Mouse (Mus musculus) bone marrow macrophage, adult 2 months (primary cell): ENCODE data around the gene Prkaa1. TPM values are rescaled to one million over a fixed set of nuclear protein-coding genes. Genes with fewer than 3 reads are reported as not detected.

Source experiments
- H3K27ac ChIP-seq: 2 replicates; pipeline ENCODE4 v1.5.1; 2012; ENCODE audit warnings: low read depth, low read length; ENCODE audit not compliant: insufficient read depth
- H3K4me1 ChIP-seq: 2 replicates; pipeline ENCODE4 v1.6.1; 2012; ENCODE audit warnings: low read length; ENCODE audit not compliant: control insufficient read depth, insufficient read depth
- H3K4me3 ChIP-seq: 2 replicates; pipeline ENCODE4 v1.5.1; 2012; ENCODE audit warnings: mild to moderate bottlenecking, low read length, moderate library complexity; ENCODE audit not compliant: insufficient read depth
- CTCF ChIP-seq: IDR thresholded peaks from 2 replicates; pipeline ENCODE4 v1.5.1; 2012; ENCODE audit warnings: low read depth, mild to moderate bottlenecking, low read length, moderate library complexity
- POLR2A ChIP-seq: IDR thresholded peaks from 2 replicates; pipeline ENCODE4 v1.6.1; 2012; ENCODE audit warnings: mild to moderate bottlenecking, low read depth, low read length, borderline replicate concordance
- polyA plus RNA-seq: library from polyadenylated mRNA; stranded (reverse); fragments of >200 nt; gene quantifications from 2 replicates; pipeline ENCODE4 v1.2.4, GENCODE M21; 2012; ENCODE audit not compliant: missing spikeins, insufficient read depth, insufficient read length

Gene Prkaa1
- polyA plus RNA-seq, 1 experiment = 31.6 TPM

DNA sequence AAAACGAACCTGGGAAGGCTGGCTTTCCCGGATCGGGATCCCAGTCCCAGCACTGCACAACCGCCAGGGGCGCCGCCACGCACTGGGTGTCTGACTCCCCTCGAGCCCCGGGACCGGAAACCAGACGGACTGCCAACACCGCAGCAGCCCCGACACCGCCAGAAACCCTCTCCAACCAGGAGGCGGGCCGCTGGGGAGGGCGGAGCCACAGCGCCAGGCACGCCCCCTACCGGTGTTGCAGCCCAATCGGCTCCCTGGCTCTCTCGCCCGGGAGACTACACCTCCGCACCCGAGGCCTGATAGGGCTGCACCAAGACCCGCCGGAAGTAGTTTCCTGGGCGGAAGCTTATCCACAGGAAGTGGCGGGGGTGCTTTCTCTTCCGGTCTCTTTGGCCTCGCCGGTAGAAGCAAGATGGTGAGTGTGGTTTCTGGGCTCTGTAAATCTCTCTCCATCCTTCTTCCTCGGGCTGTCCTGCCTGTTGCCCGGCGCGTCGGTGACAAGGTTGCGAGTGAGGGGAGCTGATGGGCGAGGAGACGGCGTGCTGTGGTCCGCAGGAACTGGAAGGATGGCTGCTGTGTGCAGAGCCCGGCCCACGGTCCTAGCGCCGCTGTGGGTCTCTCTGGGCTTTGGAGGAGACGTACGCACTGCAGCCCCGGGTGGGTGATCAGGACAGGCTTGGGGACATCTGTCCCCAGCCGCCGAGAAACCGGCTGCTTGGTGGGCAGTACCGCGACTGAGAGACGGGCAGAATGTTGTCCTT lies 27.2 kb upstream of the Prkaa1 start, which contains the start of gene Rpl37:
Gene Rpl37 (plus strand): TSS at position 376 of the 761 bp plus-strand sequence.
- H3K4me3 ChIP-seq = peak within 1 kb of the TSS; percentile 76
- peaks cover 16% of the 10 kb centered on the region for H3K4me1 ChIP-seq
- H3K27ac ChIP-seq = peak within 1 kb of the TSS; percentile 86
- no peak for TF ChIP-seq POLR2A
- no peak for TF ChIP-seq CTCF

GRCm38 (mm10) chr15:5117031-5117601 lies 26.5 kb upstream of the Prkaa1 start:
- Histone ChIP-seq H3K4me3 (peak overlapping the region; percentile 71), H3K27ac (peak overlapping the region; percentile 68), H3K4me1 (peaks cover 16% of the 10 kb centered on the region)
- no peak for TF ChIP-seq CTCF
- TF ChIP-seq POLR2A = no peak

DNA sequence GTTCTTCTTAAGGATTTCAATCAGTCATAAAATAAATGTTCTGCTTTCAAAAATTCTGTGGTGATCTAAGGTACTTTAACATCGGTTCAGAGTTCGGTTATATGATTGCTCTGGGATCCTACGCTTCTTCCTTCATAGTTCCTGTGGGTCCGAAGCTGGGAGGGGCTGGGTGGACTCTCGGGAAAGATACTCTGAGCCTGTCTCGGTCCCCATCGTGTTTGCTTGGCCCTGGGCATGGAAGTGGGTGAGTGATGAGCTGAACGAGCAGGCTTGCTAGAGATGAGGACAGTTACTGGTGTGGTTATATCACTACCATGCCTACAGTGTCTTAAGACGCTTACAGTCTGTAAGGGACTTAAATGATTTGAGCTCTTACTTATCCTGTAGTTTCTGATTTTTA lies 25.0 kb upstream of the Prkaa1 start:
- H3K27ac ChIP-seq = no peak overlapping the region
- TF ChIP-seq CTCF (no peak), POLR2A (no peak)
- H3K4me1 ChIP-seq = peaks cover 16% of the 10 kb centered on the region
- no peak overlapping the region; the same call in 1 of the 2 replicates for H3K4me3 ChIP-seq

- peaks cover 16% of the 10 kb centered on the region for H3K4me1 ChIP-seq
- H3K4me3 ChIP-seq = no peak overlapping the region
- no peak overlapping the region for H3K27ac ChIP-seq
- TF ChIP-seq POLR2A (no peak), CTCF (no peak)
Measured at GRCm38 (mm10) chr15:5119192-5119591, 24.5 kb upstream of the Prkaa1 start.

DNA sequence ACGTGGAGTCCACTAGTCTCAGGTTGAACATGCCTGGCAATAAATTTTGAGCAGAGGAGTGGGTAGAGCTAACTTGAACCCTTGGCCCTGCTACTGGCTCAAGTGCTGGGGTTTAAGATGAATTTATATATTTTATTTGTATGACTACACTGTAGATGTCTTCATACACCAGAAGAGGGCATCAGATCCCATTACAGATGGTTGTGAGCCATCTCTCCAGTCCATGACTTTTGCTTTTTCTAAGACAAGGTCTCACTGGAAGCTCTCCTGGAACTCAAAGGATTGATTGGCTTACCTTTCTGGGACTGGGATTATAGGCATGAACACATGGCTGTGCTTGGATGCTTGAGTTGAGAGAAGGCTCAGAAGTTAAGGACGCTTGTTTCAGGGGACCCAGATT lies 24.0 kb upstream of the Prkaa1 start:
- Histone ChIP-seq H3K4me1 (peaks cover 14% of the 10 kb centered on the region), H3K4me3 (no peak overlapping the region), H3K27ac (no peak overlapping the region)
- no peak for TF ChIP-seq POLR2A
- TF ChIP-seq CTCF = no peak

- Histone ChIP-seq H3K4me3 (no peak overlapping the region), H3K4me1 (peaks cover 14% of the 10 kb centered on the region), H3K27ac (no peak overlapping the region)
- TF ChIP-seq POLR2A = no peak
- TF ChIP-seq CTCF = no peak
Measured at GRCm38 (mm10) chr15:5121535-5122313, 21.9 kb upstream of the Prkaa1 start.

DNA sequence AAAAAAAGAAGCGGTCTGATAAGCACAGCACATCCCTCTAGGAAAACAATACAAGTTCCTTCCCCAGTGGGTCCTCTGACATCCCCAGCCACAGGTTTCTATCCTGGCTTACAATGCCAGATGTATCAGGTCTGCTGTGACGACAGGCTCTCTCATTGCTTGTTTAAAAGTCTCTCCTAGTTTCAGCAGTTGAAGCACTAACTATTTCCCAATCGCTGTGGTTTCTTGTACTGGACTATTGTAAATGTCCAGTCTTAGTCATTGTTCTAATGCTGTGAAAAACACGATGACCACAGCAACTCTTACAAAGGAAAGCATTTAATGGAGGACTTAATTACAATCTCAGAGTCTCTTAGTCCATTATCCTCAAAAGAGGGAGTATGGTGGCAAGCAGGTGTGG lies 17.2 kb upstream of the Prkaa1 start:
- Histone ChIP-seq H3K4me3 (no peak overlapping the region), H3K4me1 (peaks cover 19% of the 10 kb centered on the region), H3K27ac (peak overlapping the region; percentile 84)
- TF ChIP-seq POLR2A (no peak), CTCF (no peak)

DNA sequence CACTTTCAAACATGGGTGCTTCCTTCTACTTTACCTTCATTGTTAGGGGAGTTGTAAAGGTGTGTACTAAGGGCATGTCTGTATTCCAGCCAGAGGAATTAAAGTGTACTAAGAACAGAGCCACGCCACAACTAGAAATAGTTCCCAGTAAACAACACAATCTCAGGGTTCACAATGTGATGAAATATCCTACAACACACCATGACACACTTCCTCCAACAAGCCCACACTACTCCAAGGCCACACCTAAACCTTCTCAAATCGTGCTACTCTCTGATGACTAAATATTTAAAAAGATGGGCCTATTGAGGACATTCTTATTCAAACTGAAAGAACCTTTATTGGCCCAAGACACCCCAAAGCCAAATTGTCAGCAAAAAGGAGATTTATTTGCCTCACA lies 16.2 kb upstream of the Prkaa1 start:
- no peak for TF ChIP-seq POLR2A
- no peak for TF ChIP-seq CTCF
- H3K4me1 ChIP-seq = peaks cover 19% of the 10 kb centered on the region
- H3K27ac ChIP-seq = peak overlapping the region; percentile 84; the same call in 1 of the 2 replicates

DNA sequence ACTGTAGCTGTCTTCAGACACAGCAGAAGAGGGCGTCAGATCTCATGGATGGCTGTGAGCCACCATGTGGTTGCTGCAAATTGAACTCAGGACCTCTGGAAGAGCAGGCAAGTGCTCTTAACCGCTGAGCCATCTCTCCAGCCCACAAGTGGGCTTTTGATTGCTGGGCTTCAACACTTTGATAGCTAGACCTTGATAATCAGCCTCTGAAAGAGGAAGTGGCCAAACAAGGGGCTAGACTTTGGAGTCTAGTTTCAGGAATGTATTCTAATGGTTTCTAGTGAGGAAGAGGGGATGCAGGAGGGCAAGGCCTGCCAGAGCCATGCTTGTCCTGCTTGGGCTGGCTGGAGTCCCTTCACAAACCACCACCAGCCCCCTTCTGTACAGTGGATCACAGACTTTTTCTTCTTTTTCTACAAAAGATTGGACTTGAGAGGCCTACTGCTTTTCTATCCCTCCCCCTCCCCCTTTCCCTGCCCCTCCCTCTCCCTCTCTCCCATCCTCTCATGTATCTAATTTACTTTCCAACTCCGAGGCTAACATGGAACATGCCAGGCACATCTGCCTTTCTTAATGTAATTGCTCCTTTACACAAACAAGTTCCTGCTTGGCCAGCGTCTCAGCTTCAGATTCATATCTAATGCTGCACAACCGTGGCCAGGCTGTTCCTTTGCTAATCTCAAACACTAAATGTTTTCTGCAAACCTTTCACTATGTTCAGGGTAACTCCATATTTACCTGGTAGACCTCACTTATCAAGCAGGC lies 15.3 kb upstream of the Prkaa1 start:
- Histone ChIP-seq H3K27ac (no peak overlapping the region), H3K4me3 (no peak overlapping the region), H3K4me1 (peaks cover 21% of the 10 kb centered on the region)
- no peak for TF ChIP-seq POLR2A
- TF ChIP-seq CTCF = no peak

More for the DNA sequence above, 16.2 kb upstream of the Prkaa1 start:
- H3K4me3 ChIP-seq = no peak overlapping the region
